Mouse (Mus musculus) layer of hippocampus, adult 11-12 months (tissue): ENCODE data around the gene Slc10a7.
A peak's percentile ranks its signal among the peaks of the same experiment; 100 is the strongest.
"Not testable (repeated sequence)": the region's sequence is repeated elsewhere in the genome, so short reads cannot be mapped to it uniquely, and the experiment has no call there.

ENCODE experiments used
- DNase-seq: peaks from one replicate; pipeline ENCODE4 v3.0.0; 2022; ENCODE audit warnings: low spot score

Gene Slc10a7

DNA sequence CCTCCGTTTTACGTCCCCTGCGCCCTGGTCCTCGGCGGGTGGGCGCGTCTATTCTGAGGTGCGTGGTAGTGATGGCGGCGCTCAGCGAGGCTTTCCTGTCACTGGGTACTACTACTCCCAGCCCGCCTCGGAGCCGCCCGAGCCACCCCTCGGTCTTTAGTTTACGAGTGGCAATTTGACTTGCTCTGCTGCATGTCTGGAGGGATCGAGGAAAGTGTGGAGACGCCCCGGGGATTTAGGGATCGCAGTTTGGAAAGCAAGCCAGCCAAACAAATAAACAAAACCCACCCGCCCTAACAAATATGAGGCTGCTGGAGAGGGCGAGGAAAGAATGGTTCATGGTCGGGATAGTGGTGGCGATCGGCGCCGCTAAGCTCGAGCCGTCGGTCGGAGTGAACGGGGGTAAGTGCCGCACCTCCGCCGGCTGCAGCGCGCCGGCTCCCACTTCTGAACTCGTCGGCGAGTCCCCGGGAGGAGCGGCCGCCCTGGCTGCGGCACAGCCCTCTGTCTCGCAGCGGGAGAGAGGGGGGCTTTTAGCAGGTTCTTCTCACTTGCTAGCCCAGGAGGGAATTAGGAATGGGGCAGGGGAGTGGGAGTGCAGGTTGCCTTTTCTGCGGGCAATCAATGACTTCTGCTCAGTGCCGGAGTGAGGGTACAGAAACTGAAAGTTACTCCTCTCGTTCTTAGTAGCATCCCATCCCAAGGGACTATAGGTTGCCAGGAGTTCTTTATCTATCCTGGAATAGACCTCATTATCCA, at the start of gene Slc10a7:
Gene Slc10a7, plus strand, starts transcription at position 74 of the 759 bp plus-strand sequence.
- DNase-seq = peak; percentile 90

GRCm38 (mm10) chr8:78463941-78464340, 45.2 kb upstream of the Slc10a7 start:
- no peak for DNase-seq

DNA sequence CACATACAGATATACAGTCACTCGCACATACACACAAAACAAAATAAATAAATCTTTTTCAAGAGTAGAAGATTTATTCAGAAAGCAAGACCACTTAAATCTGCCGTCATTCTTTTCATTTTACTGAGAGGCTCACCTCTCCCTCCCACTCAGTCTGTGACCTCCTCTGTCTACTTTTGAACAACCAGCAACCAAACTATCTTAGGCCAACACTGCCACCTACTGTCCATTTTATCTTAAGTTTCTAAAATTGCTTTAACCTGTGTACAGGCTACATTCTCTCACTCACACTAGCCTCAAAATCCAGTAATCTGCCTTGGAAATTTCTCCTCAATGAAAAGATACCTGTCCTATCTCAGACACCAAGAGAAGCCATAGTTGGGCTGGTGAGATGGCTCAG, 41.3 kb upstream of the Slc10a7 start:
- DNase-seq = no peak

DNA sequence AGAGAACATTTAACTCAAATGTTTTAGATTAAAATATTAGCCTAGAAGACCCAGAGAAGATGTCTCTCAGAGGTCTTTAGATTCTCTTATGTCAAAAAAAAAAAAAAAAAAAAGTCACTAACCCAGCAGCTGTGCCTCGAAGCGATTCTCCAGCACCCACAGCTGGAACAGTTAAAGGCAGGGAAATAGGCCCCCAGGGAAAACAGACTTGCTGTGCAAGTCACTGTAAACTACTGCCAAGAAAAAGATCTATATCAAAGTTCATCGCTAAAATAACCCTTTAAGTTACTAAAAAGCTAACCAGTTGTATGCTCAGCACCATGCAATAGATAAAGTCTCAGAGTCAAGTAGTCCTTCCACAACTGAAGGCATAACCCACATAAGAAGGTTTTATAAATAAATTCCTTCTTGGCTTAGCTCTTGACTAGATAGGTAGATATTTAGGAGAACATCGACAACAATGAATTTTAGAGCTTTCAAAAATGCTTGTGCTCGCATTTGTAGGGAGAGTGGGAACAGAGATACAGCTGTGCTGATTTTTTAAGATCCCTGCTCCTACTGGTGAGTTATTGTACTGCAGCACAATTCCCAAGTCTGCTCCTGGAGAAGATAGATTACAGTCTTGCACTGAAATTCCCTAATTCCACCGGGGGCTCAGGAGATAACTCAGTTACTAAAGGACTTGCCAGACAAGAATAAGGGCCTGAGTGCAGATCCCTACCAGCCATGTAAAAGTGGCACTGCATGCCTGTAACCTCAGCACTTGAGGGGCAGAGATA, 31.9 kb upstream of the Slc10a7 start:
- DNase-seq = no peak

DNA sequence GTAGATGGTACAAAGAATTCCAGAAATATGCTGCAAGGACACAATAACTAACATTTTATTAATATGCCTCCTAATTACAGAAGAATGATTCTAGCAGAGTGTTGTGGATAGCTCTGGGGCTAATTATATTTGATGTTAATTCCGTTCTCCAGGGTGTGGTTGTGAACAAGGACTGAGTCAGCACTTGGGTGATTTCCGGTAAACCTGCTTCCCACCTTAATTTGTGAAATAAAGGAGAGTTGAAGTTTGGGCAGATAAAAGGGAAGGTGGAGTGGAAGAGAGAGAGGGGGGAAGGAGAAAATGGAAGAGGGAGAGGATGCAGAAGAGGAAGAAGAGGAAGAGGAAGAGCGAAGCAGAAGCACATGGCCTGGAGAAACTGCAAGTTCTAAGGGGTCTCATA, 19.4 kb upstream of the Slc10a7 start:
- DNase-seq = no peak

GRCm38 (mm10) chr8:78493031-78493430, 16.1 kb upstream of the Slc10a7 start:
- no peak for DNase-seq

DNA sequence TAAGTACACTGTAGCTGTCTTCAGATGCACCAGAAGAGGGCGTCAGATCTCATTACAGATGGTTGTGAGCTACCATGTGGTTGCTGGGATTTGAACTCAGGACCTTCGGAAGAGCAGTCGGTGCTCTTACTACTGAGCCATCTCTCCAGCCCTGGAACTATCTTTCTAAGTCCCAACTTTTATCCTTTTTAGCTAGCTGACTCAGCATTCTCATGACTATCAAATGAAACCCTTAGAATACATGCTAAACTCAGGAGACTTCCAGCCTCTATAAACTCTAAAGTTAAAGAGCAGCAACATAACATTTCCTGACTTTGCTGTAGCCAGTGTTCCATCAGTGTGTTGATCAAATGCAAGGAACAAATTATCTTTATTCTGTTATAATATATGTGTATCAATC, 12.9 kb upstream of the Slc10a7 start:
- not testable (repeated sequence) for DNase-seq

GRCm38 (mm10) chr8:78502706-78503105, 6.4 kb upstream of the Slc10a7 start:
- no peak for DNase-seq

- DNase-seq = peak; percentile 32
Measured at GRCm38 (mm10) chr8:78507979-78508718, 997 bp upstream of the Slc10a7 start.

- DNase-seq = peak; percentile 89
Measured at GRCm38 (mm10) chr8:78508719-78509272, 350 bp upstream of the Slc10a7 start, which contains the start of gene Rbmxl1. TSS of gene Rbmxl1 (minus strand) at chr8:78508898.

GRCm38 (mm10) chr8:78510094-78510493, 948 bp downstream of the Slc10a7 start:
- no peak for DNase-seq

DNA sequence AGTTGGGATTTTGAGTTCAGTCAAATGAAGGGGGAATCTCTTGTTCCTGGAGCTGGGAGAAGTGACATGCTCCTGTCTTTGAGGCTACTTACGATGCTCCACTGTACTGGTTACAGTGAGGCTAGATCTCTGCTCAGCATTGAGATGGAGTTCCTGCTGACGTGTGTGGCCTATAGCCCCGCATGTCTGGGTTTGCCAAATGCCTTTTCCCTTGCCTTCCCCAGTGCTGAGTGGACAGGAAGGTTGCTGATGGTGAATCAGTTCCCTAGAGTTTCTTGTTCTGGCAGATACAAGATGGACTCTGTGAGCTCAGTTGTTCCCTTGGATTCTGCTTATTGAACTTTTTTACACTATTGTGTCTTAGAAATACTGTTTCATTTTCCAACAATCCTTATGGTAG, 1.8 kb downstream of the Slc10a7 start:
- no peak for DNase-seq

DNA sequence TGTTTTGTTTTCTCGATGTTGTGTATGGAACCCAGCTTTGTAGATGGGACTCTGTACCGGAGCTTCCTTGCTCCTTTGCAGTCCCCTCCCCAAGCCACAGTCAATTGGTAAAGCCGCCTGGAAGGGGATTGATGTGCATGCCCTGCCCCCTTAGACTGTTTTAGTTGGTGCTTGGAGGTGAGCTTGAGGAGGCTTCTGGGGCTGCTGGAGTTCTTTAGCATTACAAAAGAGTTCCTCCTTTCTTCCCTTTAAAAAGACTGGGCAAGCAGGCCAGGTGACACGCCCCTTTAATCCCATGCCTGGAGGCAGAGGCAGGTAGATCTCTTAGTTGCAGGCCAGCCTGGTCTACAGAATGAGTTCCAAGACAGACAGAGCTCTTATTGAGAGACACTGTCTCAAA, 4.0 kb downstream of the Slc10a7 start:
- DNase-seq = no peak

- no peak for DNase-seq
Measured at GRCm38 (mm10) chr8:78514706-78515105, 5.6 kb downstream of the Slc10a7 start.

GRCm38 (mm10) chr8:78515132-78515531, 6.0 kb downstream of the Slc10a7 start:
- no peak for DNase-seq

GRCm38 (mm10) chr8:78533981-78534380, 24.8 kb downstream of the Slc10a7 start:
- no peak for DNase-seq

DNA sequence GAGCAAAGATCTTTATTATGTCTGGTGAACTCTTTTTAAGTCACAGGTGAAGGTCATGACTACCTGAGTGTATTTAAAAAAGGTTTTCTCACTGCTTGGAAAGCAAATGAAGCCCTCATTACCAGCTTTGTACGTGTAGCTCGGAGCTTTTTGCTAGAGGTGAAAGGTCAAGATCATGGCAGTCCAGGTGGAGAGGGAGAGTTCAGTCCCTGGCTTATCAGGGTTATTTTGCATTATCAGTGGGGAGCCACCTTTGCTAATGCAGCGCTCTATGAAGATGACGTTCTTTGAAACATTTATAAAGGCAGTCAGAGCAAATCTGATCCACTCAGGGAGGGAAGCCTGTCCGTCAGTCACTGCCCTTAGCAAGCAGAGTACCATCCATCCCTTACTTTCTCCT, 27.6 kb downstream of the Slc10a7 start:
- no peak for DNase-seq

- DNase-seq = no peak
Measured at GRCm38 (mm10) chr8:78537795-78538194, 28.6 kb downstream of the Slc10a7 start.

GRCm38 (mm10) chr8:78542670-78543069, 33.5 kb downstream of the Slc10a7 start:
- DNase-seq = not testable (repeated sequence)

DNA sequence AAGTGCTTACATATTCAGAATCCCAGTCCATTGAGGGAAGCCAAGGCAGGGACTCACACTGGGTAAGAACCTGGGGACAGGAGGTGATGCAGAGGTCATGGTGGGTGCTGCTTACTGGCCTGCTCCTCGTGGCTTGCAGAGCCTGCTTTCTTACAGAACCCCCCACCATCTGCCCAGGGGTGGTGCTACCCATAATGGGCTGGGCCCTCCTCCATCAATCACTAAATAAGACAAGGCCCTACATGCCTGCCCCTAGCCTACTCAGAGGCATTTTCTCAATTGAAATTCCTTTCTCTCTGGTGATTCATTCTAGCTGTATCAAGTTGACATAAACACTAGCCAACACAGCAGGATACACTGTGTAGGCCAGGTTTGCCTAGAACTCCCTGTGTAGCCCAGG, 34.5 kb downstream of the Slc10a7 start:
- DNase-seq = no peak

DNA sequence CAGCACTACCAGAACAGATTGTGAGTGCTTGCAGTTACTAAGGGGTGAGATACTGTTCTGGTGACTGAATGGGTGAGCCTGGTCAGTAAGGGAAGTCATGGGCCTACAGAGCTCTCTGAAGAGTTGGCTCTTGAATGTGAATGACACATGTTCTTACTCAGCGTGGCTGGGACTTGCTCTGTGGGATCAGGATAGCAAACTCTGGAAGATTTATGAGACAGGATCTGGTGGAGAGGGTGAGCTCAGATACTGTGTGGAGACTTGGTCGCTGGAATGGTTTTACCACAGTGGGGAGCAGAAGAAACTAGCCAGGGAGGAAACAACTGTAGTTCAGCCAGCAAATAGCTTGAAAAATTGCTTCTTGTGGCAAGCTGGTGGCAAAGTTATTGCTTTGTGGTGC, 35.4 kb downstream of the Slc10a7 start:
- no peak for DNase-seq

DNA sequence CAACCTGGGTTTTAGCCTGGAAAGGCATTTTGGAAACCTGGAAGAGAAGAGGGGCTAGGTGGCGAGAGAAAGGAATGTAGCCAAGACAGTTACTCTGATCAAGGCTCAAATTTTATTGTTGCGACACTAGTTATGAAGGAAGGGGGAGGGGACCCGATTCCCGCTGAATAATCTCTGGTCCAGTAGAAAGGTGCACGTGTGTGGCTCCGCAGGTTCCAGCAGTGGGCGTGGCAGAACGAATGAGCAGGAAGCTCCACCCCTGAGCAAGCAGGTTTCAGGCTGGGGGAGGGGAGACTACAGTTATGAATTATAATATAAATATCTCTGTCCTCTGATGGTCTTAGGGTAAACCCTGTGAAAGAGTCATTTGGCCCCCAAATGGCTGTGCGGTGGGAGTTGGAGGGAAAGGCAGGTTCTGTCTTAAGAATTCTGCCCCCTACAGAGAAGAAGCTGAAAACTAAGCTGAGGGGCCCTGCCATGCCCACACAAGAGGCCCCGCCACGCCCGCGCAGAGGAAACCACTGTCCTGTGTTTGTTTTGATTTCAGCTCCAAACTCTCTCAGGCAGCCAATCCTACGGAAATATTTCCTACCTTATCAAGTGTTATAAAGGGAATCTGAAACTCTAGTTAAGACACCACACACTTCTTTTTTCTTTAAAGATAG, 36.1 kb downstream of the Slc10a7 start:
- not testable (repeated sequence) for DNase-seq
